Mouse (Mus musculus) spleen, adult 2 months (tissue): Measurements from ENCODE around the gene Epp13. TPM values are rescaled to one million over a fixed set of nuclear protein-coding genes. Genes with fewer than 3 reads are reported as not detected.
"Not testable (repeated sequence)": the region's sequence is repeated elsewhere in the genome, so short reads cannot be mapped to it uniquely, and the experiment has no call there.

Source experiments
- DNase-seq, 2 experiments: peaks; one replicate each; pipeline versions ENCODE4 v3.0.0 to v3.0.0-alpha.2; 2012 to 2021; ENCODE audit warnings: low spot score in 2 of 2, low read depth in 1 of 2
- H3K27ac ChIP-seq: fragments of 200-500 bp; 2 replicates; pipeline ENCODE4 v1.5.1; 2012; ENCODE audit warnings: low read length, inconsistent platforms; ENCODE audit not compliant: insufficient read depth
- H3K27me3 ChIP-seq: fragments of 200-500 bp; 2 replicates; pipeline ENCODE4 v1.6.1; 2012; ENCODE audit warnings: mild to moderate bottlenecking, moderate library complexity, low read length, inconsistent platforms; ENCODE audit not compliant: control insufficient read depth, insufficient read depth
- H3K36me3 ChIP-seq: fragments of 200-500 bp; 2 replicates; pipeline ENCODE4 v1.6.1; 2012; ENCODE audit warnings: mild to moderate bottlenecking, low read length, inconsistent platforms; ENCODE audit not compliant: control insufficient read depth, insufficient read depth
- H3K4me1 ChIP-seq: fragments of 200-500 bp; 2 replicates; pipeline ENCODE4 v1.6.1; 2011; ENCODE audit warnings: inconsistent platforms; ENCODE audit not compliant: control insufficient read depth, insufficient read depth, insufficient read length
- H3K4me3 ChIP-seq: fragments of 200-500 bp; 2 replicates; pipeline ENCODE4 v1.5.1; 2011; ENCODE audit warnings: mild to moderate bottlenecking, inconsistent platforms; ENCODE audit not compliant: insufficient read depth, insufficient read length; ENCODE audit errors: extremely low read depth
- CTCF ChIP-seq: fragments of 200-500 bp; IDR thresholded peaks from 2 replicates; pipeline ENCODE4 v1.5.1; 2011; ENCODE audit warnings: mild to moderate bottlenecking, inconsistent platforms; ENCODE audit not compliant: insufficient read depth, insufficient read length, insufficient replicate concordance; ENCODE audit errors: extremely low read depth
- POLR2A ChIP-seq: fragments of 200-500 bp; IDR thresholded peaks from 2 replicates; pipeline ENCODE4 v1.6.1; 2011; ENCODE audit warnings: low read depth, low read length, inconsistent platforms
- WGBS: fragments of 180-500 bp; shearing (Covaris S2); methylation state at CpG from one replicate; pipeline ENCODE4 v1.1.7; 2018; 5-methylcytosine and 5-hydroxymethylcytosine counted together
- polyA plus RNA-seq: library from polyadenylated mRNA; depleted of rRNA; stranded (reverse); fragments of >200 nt; gene quantifications from 2 replicates; pipeline ENCODE4 v1.2.3, GENCODE M21; 2012

Gene Epp13
- polyA plus RNA-seq, 1 experiment = not detected

DNA sequence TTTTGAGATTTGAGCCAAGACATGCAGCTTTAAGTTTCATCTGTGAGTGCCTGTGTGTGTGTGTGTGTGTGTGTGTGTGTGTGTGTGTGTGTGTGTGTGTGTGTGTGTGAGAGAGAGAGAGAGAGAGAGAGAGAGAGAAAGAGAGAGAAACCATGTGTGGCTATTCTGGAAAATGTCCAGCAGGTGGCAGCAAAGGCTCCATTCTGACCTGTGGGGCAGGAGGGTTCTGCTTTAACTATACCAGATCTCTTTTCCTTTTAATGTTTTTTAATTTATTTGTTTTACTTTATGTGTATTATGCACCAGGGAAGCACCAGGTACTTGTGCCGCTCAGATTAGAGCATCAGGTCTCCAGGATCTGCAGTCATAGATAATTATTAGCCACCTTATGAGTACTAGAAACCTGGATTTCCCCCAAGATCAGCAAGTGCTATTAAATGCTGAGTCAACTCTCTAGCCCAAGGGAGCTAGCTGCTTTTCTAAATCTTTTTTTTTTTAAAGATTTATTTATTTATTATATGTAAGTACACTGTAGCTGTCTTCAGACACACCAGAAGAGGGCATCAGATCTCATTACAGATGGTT lies 11.6 kb upstream of the Epp13 start:
- peak; percentile 50; the same call in 1 of the 2 replicates for TF ChIP-seq CTCF
- not testable (repeated sequence) for H3K36me3 ChIP-seq, H3K4me1 ChIP-seq, H3K4me3 ChIP-seq, H3K27ac ChIP-seq, H3K27me3 ChIP-seq
- 26% methylated on average over 1 of the region's 1 CpGs for WGBS
- peak; percentile 15 to 30 for DNase-seq

DNA sequence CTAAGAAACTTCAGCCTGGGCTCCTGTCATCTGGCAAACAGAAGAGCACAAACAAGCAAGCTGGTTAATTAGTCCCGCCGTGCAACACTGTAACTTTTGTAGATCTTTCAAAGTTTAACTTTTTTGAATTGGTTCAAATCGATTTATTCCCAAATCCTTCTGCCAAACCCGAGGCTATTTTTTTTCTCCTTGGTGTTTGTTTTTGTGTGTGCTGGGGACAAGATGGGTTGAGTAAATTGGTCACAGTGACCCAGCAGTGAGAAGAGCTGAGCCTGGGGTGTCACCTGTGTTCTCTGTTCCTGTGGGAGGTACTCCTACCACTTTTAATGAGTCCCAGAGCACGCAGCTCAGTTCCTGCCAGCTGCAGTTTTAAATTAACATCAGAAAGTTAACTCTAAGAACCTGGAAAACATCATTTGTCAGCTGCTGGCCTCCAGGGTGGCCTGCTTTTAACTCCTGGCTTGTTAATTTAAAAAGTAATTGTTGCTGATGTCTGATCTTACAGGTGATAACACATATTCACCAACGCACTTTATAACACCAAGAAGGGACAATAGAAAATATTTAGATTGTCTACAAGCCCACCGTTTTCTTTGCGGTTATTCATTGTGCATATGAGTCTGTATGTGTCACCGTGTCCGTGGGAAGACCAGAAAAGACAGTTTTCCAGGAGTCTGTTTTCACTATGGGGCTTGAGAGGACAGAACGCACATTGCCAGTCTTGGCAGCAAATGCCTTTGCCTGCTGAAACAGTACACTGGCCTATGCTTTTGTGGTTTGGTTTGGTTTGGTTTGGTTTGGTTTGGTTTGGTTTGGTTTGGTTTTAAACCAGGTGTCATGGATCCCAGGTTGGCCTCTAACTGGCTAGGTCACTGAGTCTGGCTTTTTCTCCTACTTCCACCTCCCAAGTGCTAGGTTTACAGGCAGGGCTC lies 7.9 kb upstream of the Epp13 start:
- H3K4me3 ChIP-seq = no peak overlapping the region
- H3K36me3 ChIP-seq = no peaks in the 10 kb centered on the region
- H3K27ac ChIP-seq = no peak overlapping the region
- TF ChIP-seq POLR2A = no peak
- no peak for TF ChIP-seq CTCF
- DNase-seq = no peak
- H3K4me1 ChIP-seq = no peaks in the 10 kb centered on the region
- WGBS = 51% methylated on average over 11 of the region's 11 CpGs
- H3K27me3 ChIP-seq = no peaks in the 10 kb centered on the region

GRCm38 (mm10) chr7:6254451-6254850 lies 1.9 kb downstream of the Epp13 start:
- H3K27me3 ChIP-seq = no peaks in the 10 kb centered on the region
- DNase-seq = no peak
- H3K4me3 ChIP-seq = no peak overlapping the region
- no peaks in the 10 kb centered on the region for H3K4me1 ChIP-seq
- WGBS = 90% methylated on average over 5 of the region's 5 CpGs
- no peak overlapping the region for H3K27ac ChIP-seq
- no peaks in the 10 kb centered on the region for H3K36me3 ChIP-seq
- no peak for TF ChIP-seq POLR2A

DNA sequence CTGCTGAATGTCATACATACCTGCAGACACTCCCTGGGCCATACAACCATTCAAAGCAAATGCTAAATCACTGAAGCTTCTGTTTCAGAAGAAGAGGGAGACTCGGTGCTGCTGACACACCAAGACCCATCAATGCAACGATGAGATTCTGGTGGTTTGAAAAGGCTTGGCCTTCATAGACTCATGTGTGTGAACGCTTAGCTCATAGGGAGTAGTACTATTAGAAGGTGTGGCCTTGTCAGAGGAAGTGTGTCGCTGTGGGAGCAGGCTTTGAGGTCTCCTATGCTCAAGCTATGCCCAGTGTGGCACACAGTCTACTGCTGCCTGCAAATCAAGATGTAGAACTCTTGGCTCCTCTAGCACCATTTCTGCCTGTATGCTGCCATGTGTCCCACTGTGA lies 4.9 kb downstream of the Epp13 start:
- TF ChIP-seq CTCF (no peak), POLR2A (no peak)
- no peak for DNase-seq
- H3K27ac ChIP-seq = no peak overlapping the region
- H3K36me3 ChIP-seq = no peaks in the 10 kb centered on the region
- no peaks in the 10 kb centered on the region for H3K27me3 ChIP-seq
- H3K4me3 ChIP-seq = no peak overlapping the region
- 83% methylated on average over 4 of the region's 4 CpGs for WGBS
- no peaks in the 10 kb centered on the region for H3K4me1 ChIP-seq

GRCm38 (mm10) chr7:6258232-6259220 lies 6.0 kb downstream of the Epp13 start:
- H3K36me3 ChIP-seq = no peaks in the 10 kb centered on the region
- no peak overlapping the region for H3K4me3 ChIP-seq
- WGBS = 50% methylated on average over 16 of the region's 16 CpGs
- no peak overlapping the region for H3K27ac ChIP-seq
- no peak for DNase-seq
- H3K27me3 ChIP-seq = no peaks in the 10 kb centered on the region
- TF ChIP-seq POLR2A (no peak), CTCF (no peak)
- H3K4me1 ChIP-seq = no peaks in the 10 kb centered on the region

DNA sequence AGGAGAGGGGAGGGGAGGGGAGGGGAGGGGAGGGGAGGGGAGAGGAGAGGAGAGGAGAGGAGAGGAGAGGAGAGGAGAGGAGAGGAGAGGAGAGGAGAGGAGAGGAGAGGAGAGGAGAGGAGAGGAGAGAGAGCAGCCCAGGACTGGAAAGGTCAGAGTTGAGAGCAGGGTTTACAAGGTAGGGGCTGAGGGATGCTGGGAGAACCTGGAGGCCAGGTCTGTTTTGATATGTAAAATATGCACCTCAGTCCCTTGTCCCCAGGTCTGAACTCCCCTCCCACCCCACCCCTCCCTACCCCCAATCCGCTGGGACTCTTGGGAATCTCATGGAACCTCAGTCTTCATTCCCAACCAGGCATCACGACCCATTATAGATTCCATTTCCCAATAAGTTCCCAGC lies 7.5 kb downstream of the Epp13 start:
- WGBS = 46% methylated on average over 2 of the region's 2 CpGs
- H3K4me1 ChIP-seq, DNase-seq, H3K36me3 ChIP-seq, H3K4me3 ChIP-seq, H3K27me3 ChIP-seq, H3K27ac ChIP-seq: not testable (repeated sequence)
